8 mouse cellular contexts compared by ENCODE assay signal in the genomic region with DNA sequence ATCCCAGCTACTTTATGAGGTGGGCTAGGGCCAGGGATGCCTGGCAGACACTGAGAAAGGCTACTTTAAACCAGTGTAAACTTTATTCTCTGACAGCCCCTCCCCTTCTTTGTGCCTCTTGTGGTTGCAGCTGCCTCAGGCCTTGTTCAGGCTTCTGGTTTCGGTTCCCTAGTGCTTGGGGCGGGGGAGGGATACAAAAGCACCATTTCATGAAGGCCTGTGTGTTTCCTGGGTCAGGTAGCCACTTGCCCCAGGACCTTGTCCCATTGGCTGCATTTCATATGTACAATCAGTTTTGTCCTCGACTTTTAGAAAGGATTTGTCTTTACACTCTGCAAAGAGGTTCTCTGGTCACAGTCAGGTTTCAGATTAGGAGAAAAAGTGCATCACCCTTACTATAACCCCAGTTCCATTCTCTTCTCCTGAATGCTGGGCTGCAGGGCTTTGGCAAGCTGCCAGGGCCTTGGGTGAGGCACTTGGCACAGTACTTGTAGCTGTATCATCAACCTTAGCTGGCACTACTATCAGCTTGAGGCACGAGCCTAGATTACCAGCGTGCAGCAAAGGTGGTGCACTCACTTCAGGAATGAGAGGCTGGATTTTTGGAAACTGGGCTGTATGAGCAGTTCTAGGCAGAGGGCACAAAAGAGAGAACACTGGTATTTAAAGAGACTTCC. TPM values are rescaled to one million over a fixed set of nuclear protein-coding genes. Genes with fewer than 3 reads are reported as not detected.
A peak's percentile ranks its signal among the peaks of the same experiment; 100 is the strongest.
DNase-seq lines count a peak whose midpoint lies in the region; ATAC-seq and TF ChIP-seq lines count a peak whose summit lies in the region.

No protein-coding gene starts in this region.

- ATAC-seq in forebrain, embryonic 14.5 days, result no peak
- peak; percentile 26 for ATAC-seq in inflammation-experienced regulatory T-cells, adult 6 months
- no peak for ATAC-seq in liver, embryonic 15.5 days (ENCODE audit: insufficient read depth)
- ATAC-seq in neutrophil, adult 5-6 weeks (ENCODE audit: extremely low read depth, insufficient number of reproducible peaks, low FRiP score, poor library complexity, severe bottlenecking), result peak; percentile 30; the same call in 1 of the 2 replicates

- no peaks in the 10 kb centered on the region for H3K36me3 ChIP-seq in forebrain, embryonic 14.5 days (ENCODE audit: control insufficient read depth, insufficient read depth, low read length)
- H3K36me3 ChIP-seq in liver, embryonic 15.5 days (replicated peaks), result no peaks in the 10 kb centered on the region

- DNase-seq in layer of hippocampus, adult 2 months (ENCODE audit: low spot score in 2 of 2), result no peak
- no peak for DNase-seq in layer of hippocampus, adult 8-10 months (ENCODE audit: low spot score in 2 of 2)
- DNase-seq in adrenal gland, adult 18-20 months (ENCODE audit: low spot score in 2 of 2), result peak; percentile 52 to 59
- peak; percentile 23 for DNase-seq in forebrain, embryonic 14.5 days (ENCODE audit: low spot score)
- no peak for DNase-seq in left cerebral cortex, adult 2 months (ENCODE audit: extremely low spot score in 1 of 2, low spot score in 2 of 2)

- no peaks in the 10 kb centered on the region for H3K27me3 ChIP-seq in forebrain, embryonic 14.5 days (replicated peaks; ENCODE audit: control insufficient read depth, insufficient read depth, low read length)
- no peaks in the 10 kb centered on the region for H3K27me3 ChIP-seq in liver, embryonic 15.5 days

- intact Hi-C loops in left cerebral cortex, adult 2 months (cut with DNase I), result loop anchor here (5.0 to 10.0 kb wide), 2 partner anchors 63 to 216 kb away; a partner anchor contains a TSS

- peak overlapping the region; percentile 12; the same call in 1 of the 2 replicates for H3K4me2 ChIP-seq in forebrain, embryonic 14.5 days (ENCODE audit: low read length)
- H3K4me2 ChIP-seq in liver, embryonic 15.5 days, result peak overlapping the region; percentile 78

- H3K27ac ChIP-seq in layer of hippocampus, adult 2 months, result peak overlapping the region; percentile 36; the same call in 1 of the 2 replicates
- H3K27ac ChIP-seq in forebrain, embryonic 14.5 days (ENCODE audit: low read depth, low read length), result no peak overlapping the region
- H3K27ac ChIP-seq in liver, embryonic 15.5 days (replicated peaks), result peak overlapping the region; percentile 94; the same call in 1 of the 2 replicates
- no peak overlapping the region for H3K27ac ChIP-seq in left cerebral cortex, adult 2 months

- peaks cover 10% of the 10 kb centered on the region; the same call in 1 of the 2 replicates for H3K4me1 ChIP-seq in forebrain, embryonic 14.5 days (ENCODE audit: control insufficient read depth, insufficient read depth, low read length)
- H3K4me1 ChIP-seq in liver, embryonic 15.5 days (replicated peaks), result peaks cover 44% of the 10 kb centered on the region

- no peak overlapping the region; the same call in 1 of the 2 replicates for H3K4me3 ChIP-seq in layer of hippocampus, adult 2 months
- H3K4me3 ChIP-seq in forebrain, embryonic 14.5 days (ENCODE audit: low read depth, low read length), result no peak overlapping the region
- peak overlapping the region; percentile 67 for H3K4me3 ChIP-seq in liver, embryonic 15.5 days (replicated peaks)
- no peak overlapping the region for H3K4me3 ChIP-seq in left cerebral cortex, adult 2 months

- 0 out of 2 replicates have a peak overlapping the region, but pooled peaks have one; percentile 17 for H3K9ac ChIP-seq in forebrain, embryonic 14.5 days (ENCODE audit: low read length)
- H3K9ac ChIP-seq in liver, embryonic 15.5 days, result no peak overlapping the region

- no peaks in the 10 kb centered on the region for H3K9me3 ChIP-seq in forebrain, embryonic 14.5 days (replicated peaks; ENCODE audit: control insufficient read depth, low read length)
- no peaks in the 10 kb centered on the region for H3K9me3 ChIP-seq in liver, embryonic 15.5 days (replicated peaks)

- WGBS in forebrain, embryonic 14.5 days, result 41% methylated on average over 5 of the region's 5 CpGs
- WGBS in liver, embryonic 15.5 days (ENCODE audit: insufficient replicate concordance), result 32% methylated on average over 5 of the region's 5 CpGs

- no peak for TF ChIP-seq CTCF in layer of hippocampus, adult 2 months (conservative IDR thresholded peaks at IDR 0.05)
- no peak for TF ChIP-seq CTCF in left cerebral cortex, adult 2 months (IDR thresholded peaks at IDR 0.05)

RNA-seq across cellular contexts. Expression of a gene that starts 2.4 kb away (rescaled TPM):
- total RNA-seq in layer of hippocampus, adult 2 months (2021), result 10 to 100 TPM; 11.2 to 11.8 TPM
- total RNA-seq in layer of hippocampus, adult 8-10 months (2022), result 10 to 100 TPM; 13.6 to 16.6 (median 15.1) TPM
- total RNA-seq in adrenal gland, adult 18-20 months (2021), result 10 to 100 TPM; 24.0 to 24.3 TPM
- polyA plus RNA-seq in forebrain, embryonic 14.5 days (2014; fragmentation: Nextera tagmentation; extraction: Ambion mirVana), result 7.3 and 9.1 TPM in 2 replicates
- polyA plus RNA-seq in inflammation-experienced regulatory T-cells, adult 6 months (2017; shearing (Covaris generic)), result 10 to 100 TPM; 22.9 to 35.1 (median 34.0) TPM
- 9.5 and 10.0 TPM in 2 replicates for polyA plus RNA-seq in liver, embryonic 15.5 days (2015; fragmentation: Nextera tagmentation; extraction: Ambion mirVana)
- 29.6 and 31.7 TPM in 2 replicates for total RNA-seq in neutrophil, adult 5-6 weeks (2017)
- total RNA-seq in left cerebral cortex, adult 2 months (2021), result 10 to 100 TPM; 11.3 to 12.3 TPM

RNA-seq across cellular contexts. Expression of a gene that starts 2.8 kb away (rescaled TPM):
- total RNA-seq in layer of hippocampus, adult 2 months (2021), result 10 to 100 TPM; 72.3 to 77.8 TPM
- total RNA-seq in layer of hippocampus, adult 8-10 months (2022), result 10 to 100 TPM; 82.3 to 95.3 (median 86.5) TPM
- 100 to 1,000 TPM; 289 to 309 TPM for total RNA-seq in adrenal gland, adult 18-20 months (2021)
- polyA plus RNA-seq in forebrain, embryonic 14.5 days (2014; fragmentation: Nextera tagmentation; extraction: Ambion mirVana), result 113 and 119 TPM in 2 replicates
- 100 to 1,000 TPM; 275 to 325 (median 313) TPM for polyA plus RNA-seq in inflammation-experienced regulatory T-cells, adult 6 months (2017; shearing (Covaris generic))
- 127 and 137 TPM in 2 replicates for polyA plus RNA-seq in liver, embryonic 15.5 days (2015; fragmentation: Nextera tagmentation; extraction: Ambion mirVana)
- total RNA-seq in neutrophil, adult 5-6 weeks (2017), result 173 and 191 TPM in 2 replicates
- total RNA-seq in left cerebral cortex, adult 2 months (2021), result 10 to 100 TPM; 74.8 to 90.1 TPM

RNA-seq across cellular contexts. Expression of a gene that starts 38.1 kb away (rescaled TPM):
- 10 to 100 TPM; 11.2 to 12.1 TPM for total RNA-seq in layer of hippocampus, adult 2 months (2021)
- total RNA-seq in layer of hippocampus, adult 8-10 months (2022), result 10 to 100 TPM; 14.3 to 17.3 (median 15.5) TPM
- total RNA-seq in adrenal gland, adult 18-20 months (2021), result under 1 TPM; 0.30 to 0.61 TPM
- polyA plus RNA-seq in forebrain, embryonic 14.5 days (2014; fragmentation: Nextera tagmentation; extraction: Ambion mirVana), result 0.08 and 0.11 TPM in 2 replicates
- not detected for polyA plus RNA-seq in inflammation-experienced regulatory T-cells, adult 6 months (2017; shearing (Covaris generic))
- 0.29 and 0.45 TPM in 2 replicates for polyA plus RNA-seq in liver, embryonic 15.5 days (2015; fragmentation: Nextera tagmentation; extraction: Ambion mirVana)
- total RNA-seq in neutrophil, adult 5-6 weeks (2017), result 0.61 and 1.3 TPM in 2 replicates
- 1 to 10 TPM; 7.2 to 8.5 TPM for total RNA-seq in left cerebral cortex, adult 2 months (2021)

RNA-seq across cellular contexts. Expression of a gene that starts 45.9 kb away (rescaled TPM):
- total RNA-seq in layer of hippocampus, adult 2 months (2021), result 10 to 100 TPM; 95.0 to 95.5 TPM
- 100 to 1,000 TPM; 101 to 115 (median 108) TPM for total RNA-seq in layer of hippocampus, adult 8-10 months (2022)
- total RNA-seq in adrenal gland, adult 18-20 months (2021), result 10 to 100 TPM; 74.5 to 97.7 TPM
- 6.2 and 6.8 TPM in 2 replicates for polyA plus RNA-seq in forebrain, embryonic 14.5 days (2014; fragmentation: Nextera tagmentation; extraction: Ambion mirVana)
- 1 to 10 TPM in 1 of 3 experiments, under 1 TPM in 2; 0.82 to 1.2 (median 0.86) TPM for polyA plus RNA-seq in inflammation-experienced regulatory T-cells, adult 6 months (2017; shearing (Covaris generic))
- 0.33 and 0.51 TPM in 2 replicates for polyA plus RNA-seq in liver, embryonic 15.5 days (2015; fragmentation: Nextera tagmentation; extraction: Ambion mirVana)
- total RNA-seq in neutrophil, adult 5-6 weeks (2017), result 0.25 TPM in 1 of 2 replicates, not detected in the other
- 100 to 1,000 TPM in 1 of 2 experiments, 10 to 100 TPM in 1; 98.4 to 119 TPM for total RNA-seq in left cerebral cortex, adult 2 months (2021)

RNA-seq across cellular contexts. Expression of a gene that starts 55.4 kb away (rescaled TPM):
- total RNA-seq in layer of hippocampus, adult 2 months (2021), result 1 to 10 TPM; 3.9 to 4.3 TPM
- 10 to 100 TPM in 1 of 4 experiments, 1 to 10 TPM in 3; 7.5 to 10.4 (median 8.1) TPM for total RNA-seq in layer of hippocampus, adult 8-10 months (2022)
- total RNA-seq in adrenal gland, adult 18-20 months (2021), result under 1 TPM in 1 of 2 experiments, not detected in 1; 0.74 TPM
- polyA plus RNA-seq in forebrain, embryonic 14.5 days (2014; fragmentation: Nextera tagmentation; extraction: Ambion mirVana), result 1.1 and 1.8 TPM in 2 replicates
- polyA plus RNA-seq in inflammation-experienced regulatory T-cells, adult 6 months (2017; shearing (Covaris generic)), result 1 to 10 TPM in 1 of 3 experiments, under 1 TPM in 2; 0.35 to 1.1 (median 0.59) TPM
- 1.9 and 2.9 TPM in 2 replicates for polyA plus RNA-seq in liver, embryonic 15.5 days (2015; fragmentation: Nextera tagmentation; extraction: Ambion mirVana)
- total RNA-seq in neutrophil, adult 5-6 weeks (2017), result 117 and 120 TPM in 2 replicates
- total RNA-seq in left cerebral cortex, adult 2 months (2021), result 1 to 10 TPM; 8.0 to 8.1 TPM

Comparison
In these comparisons a context has a peak if more than half of its experiments do, and no peak if none do; other contexts are left out.
1. DNase-seq: peak in adrenal gland, adult 18-20 months (2 of 2) and forebrain, embryonic 14.5 days (single experiment); none in layer of hippocampus, adult 2 months (0 of 2), layer of hippocampus, adult 8-10 months (0 of 2) and left cerebral cortex, adult 2 months (0 of 2).
2. H3K27ac ChIP-seq: peak in layer of hippocampus, adult 2 months (single experiment) and liver, embryonic 15.5 days (single experiment); none in forebrain, embryonic 14.5 days (single experiment) and left cerebral cortex, adult 2 months (single experiment).
3. ATAC-seq: peak in inflammation-experienced regulatory T-cells, adult 6 months (single experiment) and neutrophil, adult 5-6 weeks (single experiment); none in forebrain, embryonic 14.5 days (single experiment) and liver, embryonic 15.5 days (single experiment).